Mouse (Mus musculus) forebrain, embryonic 13.5 days (tissue): ENCODE measurements around the gene Ep400. TPM values are rescaled to one million over a fixed set of nuclear protein-coding genes. Genes with fewer than 3 reads are reported as not detected.
"Not testable (repeated sequence)": the region's sequence is repeated elsewhere in the genome, so short reads cannot be mapped to it uniquely, and the experiment has no call there.

Experiments
- ATAC-seq: fragments of 200-750 bp; cut with Nextera tagmentation; 2 replicates; pipeline ENCODE4 v1.8.0; 2017
- H3K27ac ChIP-seq: fragments of 300-500 bp; sonication (generic); 2 replicates; pipeline ENCODE4 v1.5.1; 2015; ENCODE audit warnings: inconsistent platforms, mild to moderate bottlenecking, moderate library complexity
- H3K27me3 ChIP-seq: fragments of 300-500 bp; sonication (generic); 2 replicates; pipeline ENCODE4 v1.6.1; 2015; ENCODE audit warnings: mild to moderate bottlenecking, inconsistent platforms
- H3K36me3 ChIP-seq: fragments of 300-500 bp; sonication (generic); 2 replicates; pipeline ENCODE4 v1.6.1; 2015; ENCODE audit warnings: mild to moderate bottlenecking, inconsistent platforms; ENCODE audit not compliant: poor library complexity, severe bottlenecking
- H3K4me1 ChIP-seq: fragments of 300-500 bp; sonication (generic); 2 replicates; pipeline ENCODE4 v1.6.1; 2015; ENCODE audit warnings: inconsistent platforms
- H3K4me2 ChIP-seq: fragments of 300-500 bp; sonication (generic); 2 replicates; pipeline ENCODE4 v1.6.1; 2015; ENCODE audit warnings: inconsistent platforms, mild to moderate bottlenecking, moderate library complexity
- H3K4me3 ChIP-seq: fragments of 300-500 bp; sonication (generic); 2 replicates; pipeline ENCODE4 v1.5.1; 2015; ENCODE audit warnings: mild to moderate bottlenecking, inconsistent platforms
- H3K9ac ChIP-seq: fragments of 300-500 bp; sonication (generic); 2 replicates; pipeline ENCODE4 v1.6.1; 2015; ENCODE audit warnings: mild to moderate bottlenecking, inconsistent platforms
- H3K9me3 ChIP-seq: fragments of 300-500 bp; sonication (generic); replicated peaks from 2 replicates; pipeline ENCODE4 v1.6.1; 2016; ENCODE audit warnings: inconsistent platforms
- WGBS: fragments of 180-500 bp; shearing (Covaris S2); methylation state at CpG from one replicate; pipeline ENCODE4 v1.1.7; 2015; 5-methylcytosine and 5-hydroxymethylcytosine counted together
- polyA plus RNA-seq: library from polyadenylated mRNA; unstranded; fragments of >200 nt; fragmentation: Nextera tagmentation; extraction: Ambion mirVana; gene quantifications from 2 replicates; pipeline ENCODE4 v1.2.1, GENCODE M21; 2015

Gene Ep400
- polyA plus RNA-seq, 1 experiment from 2014 or later: 50.1 TPM

DNA sequence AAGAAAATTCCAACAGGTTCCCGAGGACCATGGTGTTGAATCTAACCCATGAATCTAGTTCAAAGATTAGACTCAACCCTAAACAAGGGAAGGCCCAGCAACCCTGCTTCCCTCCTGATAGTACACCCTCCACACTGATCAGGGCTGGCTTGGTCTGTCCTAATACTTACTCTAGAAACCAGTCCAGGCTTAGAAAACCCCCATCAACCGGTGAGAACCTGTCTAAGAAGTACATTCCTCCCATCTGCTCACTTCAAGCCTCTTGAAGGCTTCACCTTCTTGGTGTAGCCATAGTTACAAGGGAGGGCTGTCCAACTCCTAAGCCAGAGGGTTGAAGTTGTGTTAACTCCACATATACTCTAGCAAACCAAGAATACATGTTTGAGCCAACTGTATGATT lies 47.0 kb downstream of the Ep400 start:
- H3K9me3 ChIP-seq: no peaks in the 10 kb centered on the region
- ATAC-seq: no peak
- H3K36me3 ChIP-seq: peaks cover 83% of the 10 kb centered on the region
- no peaks in the 10 kb centered on the region for H3K27me3 ChIP-seq
- H3K4me3 ChIP-seq: no peak overlapping the region
- no peak overlapping the region for H3K4me2 ChIP-seq
- no peak overlapping the region for H3K9ac ChIP-seq
- H3K4me1 ChIP-seq: no peaks in the 10 kb centered on the region
- no peak overlapping the region for H3K27ac ChIP-seq
- WGBS: 96% methylated on average over 2 of the region's 2 CpGs

GRCm38 (mm10) chr5:110721463-110721862 lies 49.1 kb downstream of the Ep400 start:
- H3K36me3 ChIP-seq: peaks cover 78% of the 10 kb centered on the region

DNA sequence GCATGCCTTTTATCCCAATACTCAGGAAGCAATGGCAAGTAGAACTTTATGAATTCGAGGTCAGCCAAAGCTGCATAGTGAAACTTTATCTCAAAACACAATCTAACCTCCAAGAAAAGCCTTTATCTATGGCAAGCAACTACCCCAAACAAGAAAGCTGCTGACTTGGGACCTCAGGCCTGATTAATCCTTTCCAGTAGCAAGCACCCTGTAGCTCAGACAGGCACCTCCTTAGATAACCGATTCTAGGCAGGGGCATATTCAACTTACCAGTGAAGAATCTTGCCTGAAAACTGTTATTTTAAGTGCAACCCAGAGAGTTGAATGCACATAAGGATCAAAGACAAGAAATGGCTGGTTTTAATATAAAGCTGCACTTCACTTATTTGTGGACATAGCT lies 59.1 kb downstream of the Ep400 start:
- H3K27me3 ChIP-seq: no peaks in the 10 kb centered on the region
- no peak overlapping the region for H3K27ac ChIP-seq
- H3K9ac ChIP-seq: no peak overlapping the region
- ATAC-seq: no peak
- no peak overlapping the region for H3K4me2 ChIP-seq
- no peaks in the 10 kb centered on the region for H3K4me1 ChIP-seq
- H3K9me3 ChIP-seq: no peaks in the 10 kb centered on the region
- H3K36me3 ChIP-seq: peaks cover 66% of the 10 kb centered on the region
- 89% methylated on average over 2 of the region's 2 CpGs for WGBS
- no peak overlapping the region for H3K4me3 ChIP-seq

More at GRCm38 (mm10) chr5:110721463-110721862, 49.1 kb downstream of the Ep400 start:
- not testable (repeated sequence) for H3K4me1 ChIP-seq, H3K9me3 ChIP-seq, H3K27ac ChIP-seq, H3K27me3 ChIP-seq, H3K4me3 ChIP-seq, H3K9ac ChIP-seq, ATAC-seq, H3K4me2 ChIP-seq
- 98% methylated on average over 1 of the region's 1 CpGs for WGBS

DNA sequence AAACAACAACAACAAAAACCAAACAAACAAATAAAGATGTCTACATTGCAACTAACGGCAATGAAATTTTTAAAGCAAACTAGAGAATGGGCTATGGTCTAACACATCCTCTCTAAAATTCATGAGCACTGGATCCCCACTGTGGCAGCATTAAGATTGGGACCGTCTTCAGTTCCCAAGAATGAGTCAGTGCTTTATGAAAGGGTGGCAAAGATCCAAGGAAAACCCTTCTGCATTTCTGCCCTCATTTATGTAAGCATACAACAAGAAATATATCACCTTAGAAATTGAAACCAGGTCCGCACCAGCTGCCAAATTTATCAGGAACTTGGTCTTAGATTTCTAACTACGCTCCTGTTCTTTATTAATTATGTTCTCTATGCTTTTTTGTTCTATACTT lies 61.3 kb downstream of the Ep400 start:
- peaks cover 82% of the 10 kb centered on the region for H3K36me3 ChIP-seq
- H3K4me1 ChIP-seq: no peaks in the 10 kb centered on the region
- no peak for ATAC-seq
- no peak overlapping the region for H3K4me3 ChIP-seq
- H3K27ac ChIP-seq: no peak overlapping the region
- H3K9me3 ChIP-seq: no peaks in the 10 kb centered on the region
- no peak overlapping the region for H3K4me2 ChIP-seq
- WGBS: 95% methylated on average over 4 of the region's 4 CpGs
- no peak overlapping the region for H3K9ac ChIP-seq
- H3K27me3 ChIP-seq: no peaks in the 10 kb centered on the region

GRCm38 (mm10) chr5:110704004-110704403 lies 66.5 kb downstream of the Ep400 start:
- H3K27me3 ChIP-seq: no peaks in the 10 kb centered on the region
- H3K9me3 ChIP-seq: no peaks in the 10 kb centered on the region
- 100% methylated on average over 1 of the region's 1 CpGs for WGBS
- no peak overlapping the region for H3K27ac ChIP-seq
- no peak overlapping the region for H3K9ac ChIP-seq
- H3K36me3 ChIP-seq: peaks cover 98% of the 10 kb centered on the region
- no peak overlapping the region for H3K4me3 ChIP-seq
- no peaks in the 10 kb centered on the region for H3K4me1 ChIP-seq
- no peak for ATAC-seq
- H3K4me2 ChIP-seq: no peak overlapping the region

DNA sequence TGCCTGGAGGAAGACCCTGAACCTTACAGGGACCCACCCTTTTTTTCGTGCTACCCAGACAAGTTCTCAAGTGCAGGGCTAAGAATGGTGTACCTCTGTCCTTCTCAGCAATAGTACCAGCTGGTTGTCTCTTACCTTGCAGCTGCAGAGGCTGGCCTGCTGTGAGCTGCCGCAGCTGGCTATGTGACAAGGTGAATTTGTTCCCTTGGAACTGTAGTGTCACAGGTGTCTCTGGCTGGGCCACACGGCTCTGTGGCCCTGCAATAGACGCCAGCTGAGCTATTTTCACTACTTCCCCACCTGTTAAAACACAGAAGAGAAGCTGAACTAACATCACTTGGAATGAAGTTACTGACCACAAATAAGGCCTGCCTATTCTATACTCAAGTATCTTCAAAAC lies 71.9 kb downstream of the Ep400 start:
- Histone ChIP-seq H3K4me1 (no peaks in the 10 kb centered on the region), H3K36me3 (peaks cover 95% of the 10 kb centered on the region), H3K4me2 (no peak overlapping the region), H3K9ac (no peak overlapping the region), H3K27ac (no peak overlapping the region), H3K27me3 (no peaks in the 10 kb centered on the region), H3K4me3 (no peak overlapping the region), H3K9me3 (no peaks in the 10 kb centered on the region)
- no peak for ATAC-seq
- WGBS: 90% methylated on average over 4 of the region's 4 CpGs

- WGBS: 89% methylated on average over 8 of the region's 8 CpGs
- no peaks in the 10 kb centered on the region for H3K4me1 ChIP-seq
- H3K4me2 ChIP-seq: no peak overlapping the region
- H3K4me3 ChIP-seq: no peak overlapping the region
- H3K27ac ChIP-seq: no peak overlapping the region
- H3K9me3 ChIP-seq: no peaks in the 10 kb centered on the region
- no peaks in the 10 kb centered on the region for H3K27me3 ChIP-seq
- peaks cover 95% of the 10 kb centered on the region for H3K36me3 ChIP-seq
- ATAC-seq: no peak
- no peak overlapping the region for H3K9ac ChIP-seq
These were observed 88.5 kb downstream of the Ep400 start for GRCm38 (mm10) chr5:110682041-110682440.

- Histone ChIP-seq H3K4me2 (no peak overlapping the region), H3K9me3 (no peaks in the 10 kb centered on the region), H3K36me3 (peaks cover 94% of the 10 kb centered on the region), H3K4me1 (no peaks in the 10 kb centered on the region), H3K4me3 (no peak overlapping the region), H3K27me3 (no peaks in the 10 kb centered on the region), H3K9ac (no peak overlapping the region), H3K27ac (no peak overlapping the region)
- WGBS: 74% methylated on average over 6 of the region's 6 CpGs
- ATAC-seq: no peak
These were observed 104.9 kb downstream of the Ep400 start for GRCm38 (mm10) chr5:110665486-110666121.

DNA sequence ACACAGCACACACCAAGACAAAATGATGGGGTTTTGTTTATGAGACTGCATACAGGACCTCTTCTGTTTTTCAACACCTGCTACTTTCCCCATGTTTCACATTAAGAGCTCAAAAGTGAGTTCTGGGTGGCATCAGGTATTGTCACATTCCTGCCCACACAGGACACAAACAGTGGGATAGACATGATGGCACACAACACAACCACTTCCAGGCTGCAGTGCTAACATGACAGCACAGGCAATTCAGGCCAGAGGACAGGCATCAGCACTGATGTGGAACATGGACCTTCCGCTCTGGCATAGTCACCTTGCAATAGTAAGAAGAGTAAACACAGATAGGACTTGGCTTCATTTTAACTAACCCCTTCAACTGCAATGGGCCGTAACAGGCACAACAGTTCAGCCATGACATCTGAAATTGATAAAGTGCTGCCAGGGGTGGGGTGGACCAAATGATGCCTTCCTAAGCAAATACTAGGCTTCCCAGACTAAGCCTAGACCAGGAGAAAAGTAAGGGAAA lies 105.7 kb downstream of the Ep400 start:
- Histone ChIP-seq H3K36me3 (peaks cover 93% of the 10 kb centered on the region), H3K27ac (no peak overlapping the region), H3K9ac (no peak overlapping the region), H3K27me3 (no peaks in the 10 kb centered on the region), H3K9me3 (no peaks in the 10 kb centered on the region), H3K4me3 (no peak overlapping the region), H3K4me1 (no peaks in the 10 kb centered on the region), H3K4me2 (no peak overlapping the region)
- 97% methylated on average over 2 of the region's 2 CpGs for WGBS
- ATAC-seq: no peak

DNA sequence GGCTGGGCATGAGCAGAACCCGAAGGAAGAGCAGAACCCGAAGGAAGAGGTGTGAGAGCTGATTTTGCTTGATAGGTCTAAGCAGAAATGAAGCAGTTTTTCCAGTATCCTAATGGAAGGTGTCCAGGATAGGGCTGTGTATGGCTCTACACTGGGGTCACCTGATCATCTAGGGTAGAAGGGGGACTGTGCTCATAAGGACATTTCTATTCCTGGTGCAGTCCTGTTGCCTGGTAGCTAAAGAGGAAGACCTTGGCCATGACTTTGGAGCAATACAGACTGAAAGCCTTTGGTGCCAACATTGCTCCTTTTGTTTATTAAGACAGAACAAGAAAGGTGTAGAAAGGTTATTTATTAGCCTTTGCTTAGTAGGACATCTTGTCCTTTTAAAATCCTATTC lies 106.5 kb downstream of the Ep400 start:
- 94% methylated on average over 2 of the region's 2 CpGs for WGBS
- Histone ChIP-seq H3K4me3 (no peak overlapping the region), H3K27ac (no peak overlapping the region), H3K4me1 (no peaks in the 10 kb centered on the region), H3K36me3 (peaks cover 93% of the 10 kb centered on the region), H3K9me3 (no peaks in the 10 kb centered on the region), H3K9ac (no peak overlapping the region), H3K4me2 (no peak overlapping the region), H3K27me3 (no peaks in the 10 kb centered on the region)
- no peak for ATAC-seq

GRCm38 (mm10) chr5:110659682-110660081 lies 110.8 kb downstream of the Ep400 start:
- H3K4me3 ChIP-seq: no peak overlapping the region
- no peak overlapping the region for H3K27ac ChIP-seq
- H3K9me3 ChIP-seq: no peaks in the 10 kb centered on the region
- H3K36me3 ChIP-seq: peaks cover 93% of the 10 kb centered on the region
- H3K27me3 ChIP-seq: no peaks in the 10 kb centered on the region
- H3K9ac ChIP-seq: no peak overlapping the region
- H3K4me2 ChIP-seq: no peak overlapping the region
- no peaks in the 10 kb centered on the region; the same call in 1 of the 2 replicates for H3K4me1 ChIP-seq
- ATAC-seq: no peak

DNA sequence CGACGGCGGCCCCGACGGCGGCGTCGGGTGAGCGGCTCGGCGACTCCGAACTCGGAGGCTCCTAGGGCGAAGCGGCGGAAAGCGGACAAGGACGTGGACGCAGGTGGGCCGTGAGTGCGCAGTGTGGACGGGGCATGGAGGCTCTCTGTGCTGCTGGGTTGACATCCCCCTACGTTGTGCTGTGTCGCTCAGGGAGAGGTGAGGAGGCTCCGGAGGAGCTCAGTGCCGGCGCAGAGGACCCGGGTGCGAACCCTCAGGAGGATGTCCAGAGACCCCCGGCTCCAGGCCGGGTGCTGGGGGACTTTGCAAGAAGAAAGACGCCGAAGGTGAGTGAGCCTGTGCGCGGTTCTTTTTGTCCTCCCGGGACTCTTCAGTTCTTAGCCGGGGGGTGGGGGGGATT lies 116.8 kb downstream of the Ep400 start:
- no peak overlapping the region for H3K27ac ChIP-seq
- H3K36me3 ChIP-seq: peaks cover 74% of the 10 kb centered on the region
- ATAC-seq: peak; percentile 52
- under 1% methylated on average over 37 of the region's 37 CpGs for WGBS
- peaks cover 18% of the 10 kb centered on the region for H3K4me1 ChIP-seq
- peak overlapping the region; percentile 85 for H3K9ac ChIP-seq
- H3K4me3 ChIP-seq: peak overlapping the region; percentile 98
- no peaks in the 10 kb centered on the region for H3K9me3 ChIP-seq
- H3K4me2 ChIP-seq: peak overlapping the region; percentile 91
- no peaks in the 10 kb centered on the region for H3K27me3 ChIP-seq
